Mouse (Mus musculus) neural tube, embryonic 14.5 days (tissue): Measurements from ENCODE around the gene Ctso. TPM values are rescaled to one million over a fixed set of nuclear protein-coding genes. Genes with fewer than 3 reads are reported as not detected.

Source experiments
- ATAC-seq: fragments of 200-750 bp; cut with Nextera tagmentation; 2 replicates; pipeline ENCODE4 v1.8.0; 2017; ENCODE audit warnings: low read depth, mild to moderate bottlenecking, moderate TSS enrichment, moderate library complexity
- H3K27ac ChIP-seq: fragments of 300-500 bp; sonication (generic); 2 replicates; pipeline ENCODE4 v1.5.1; 2014; ENCODE audit warnings: low read depth, mild to moderate bottlenecking, control low read depth, low read length, moderate library complexity, mixed read lengths
- H3K27me3 ChIP-seq: fragments of 300-500 bp; sonication (generic); 2 replicates; pipeline ENCODE4 v1.6.1; 2014; ENCODE audit warnings: low read length; ENCODE audit not compliant: control insufficient read depth, insufficient read depth
- H3K36me3 ChIP-seq: fragments of 300-500 bp; sonication (generic); 2 replicates; pipeline ENCODE4 v1.6.1; 2014; ENCODE audit warnings: low read length, mixed read lengths; ENCODE audit not compliant: control insufficient read depth, insufficient read depth
- H3K4me1 ChIP-seq: fragments of 300-500 bp; sonication (generic); 2 replicates; pipeline ENCODE4 v1.6.1; 2014; ENCODE audit warnings: low read length; ENCODE audit not compliant: control insufficient read depth, insufficient read depth
- H3K4me2 ChIP-seq: fragments of 300-500 bp; sonication (generic); 2 replicates; pipeline ENCODE4 v1.6.1; 2014; ENCODE audit warnings: mild to moderate bottlenecking, low read depth, low read length, control low read depth
- H3K4me3 ChIP-seq: fragments of 300-500 bp; sonication (generic); 2 replicates; pipeline ENCODE4 v1.5.1; 2014; ENCODE audit warnings: low read depth, low read length, control low read depth, mixed read lengths
- H3K9ac ChIP-seq: fragments of 300-500 bp; sonication (generic); replicated peaks from 2 replicates; pipeline ENCODE4 v1.6.1; 2014; ENCODE audit warnings: low read depth, mild to moderate bottlenecking, control low read depth, low read length, mixed read lengths
- H3K9me3 ChIP-seq: fragments of 300-500 bp; sonication (generic); 2 replicates; pipeline ENCODE4 v1.6.1; 2016; ENCODE audit warnings: low read length; ENCODE audit not compliant: control insufficient read depth
- WGBS: fragments of 180-500 bp; shearing (Covaris S2); extraction: QIAGEN DNeasy Blood & Tissue Kit; methylation state at CpG from one replicate; pipeline ENCODE4 v1.1.7; 2014; 5-methylcytosine and 5-hydroxymethylcytosine counted together
- polyA plus RNA-seq: library from polyadenylated mRNA; unstranded; fragments of >200 nt; fragmentation: Nextera tagmentation; extraction: Ambion mirVana; gene quantifications from 2 replicates; pipeline ENCODE4 v1.2.1, GENCODE M21; 2014

The Ctso gene
- polyA plus RNA-seq, 1 experiment from 2014 or later = 11.7 TPM

GRCm38 (mm10) chr3:81976102-81976501, 43.7 kb downstream of the Ctso start, which contains the start of gene Tdo2:
Gene Tdo2, minus strand, starts transcription at chr3:81976202.
- Histone ChIP-seq H3K9me3 (no peaks in the 10 kb centered on the region), H3K27ac (no peak within 1 kb of the TSS), H3K9ac (no peak within 1 kb of the TSS), H3K27me3 (no peaks in the 10 kb centered on the region), H3K4me3 (no peak within 1 kb of the TSS), H3K4me2 (no peak within 1 kb of the TSS), H3K36me3 (no peaks in the 10 kb centered on the region), H3K4me1 (no peaks in the 10 kb centered on the region)
- ATAC-seq = no peak

- no peak overlapping the region for H3K4me3 ChIP-seq
- H3K4me1 ChIP-seq = no peaks in the 10 kb centered on the region
- no peaks in the 10 kb centered on the region for H3K27me3 ChIP-seq
- H3K4me2 ChIP-seq = no peak overlapping the region
- H3K36me3 ChIP-seq = no peaks in the 10 kb centered on the region
- WGBS = 95% methylated on average over 5 of the region's 5 CpGs
- no peak overlapping the region for H3K27ac ChIP-seq
- no peak overlapping the region for H3K9ac ChIP-seq
- ATAC-seq = no peak
- no peaks in the 10 kb centered on the region for H3K9me3 ChIP-seq
Observed at GRCm38 (mm10) chr3:81981576-81981975, 49.2 kb downstream of the Ctso start.

- 89% methylated on average over 5 of the region's 5 CpGs for WGBS
- no peaks in the 10 kb centered on the region for H3K27me3 ChIP-seq
- no peak within 1 kb of the TSS for H3K27ac ChIP-seq
- ATAC-seq = no peak
- H3K4me1 ChIP-seq = no peaks in the 10 kb centered on the region
- no peaks in the 10 kb centered on the region for H3K36me3 ChIP-seq
- no peak within 1 kb of the TSS for H3K4me3 ChIP-seq
- H3K4me2 ChIP-seq = no peak within 1 kb of the TSS
- H3K9me3 ChIP-seq = no peaks in the 10 kb centered on the region
- H3K9ac ChIP-seq = no peak within 1 kb of the TSS
Observed at GRCm38 (mm10) chr3:81981990-81982389, 49.6 kb downstream of the Ctso start, which contains the start of gene Asic5. Gene Asic5, plus strand, starts transcription at chr3:81982290.

- H3K9ac ChIP-seq = no peak overlapping the region
- 87% methylated on average over 8 of the region's 8 CpGs for WGBS
- no peak overlapping the region for H3K27ac ChIP-seq
- H3K27me3 ChIP-seq = no peaks in the 10 kb centered on the region
- no peaks in the 10 kb centered on the region for H3K9me3 ChIP-seq
- no peak for ATAC-seq
- H3K4me1 ChIP-seq = no peaks in the 10 kb centered on the region
- H3K4me2 ChIP-seq = no peak overlapping the region
- no peak overlapping the region for H3K4me3 ChIP-seq
- H3K36me3 ChIP-seq = no peaks in the 10 kb centered on the region
Observed at GRCm38 (mm10) chr3:81983120-81983895, 50.9 kb downstream of the Ctso start.

- Histone ChIP-seq H3K4me2 (no peak overlapping the region), H3K27me3 (no peaks in the 10 kb centered on the region), H3K9ac (no peak overlapping the region), H3K36me3 (no peaks in the 10 kb centered on the region), H3K4me3 (no peak overlapping the region), H3K4me1 (no peaks in the 10 kb centered on the region), H3K9me3 (no peaks in the 10 kb centered on the region), H3K27ac (no peak overlapping the region)
- ATAC-seq = no peak
- 58% methylated on average over 1 of the region's 1 CpGs for WGBS
Observed at GRCm38 (mm10) chr3:81985100-81985499, 52.7 kb downstream of the Ctso start.

- Histone ChIP-seq H3K27me3 (no peaks in the 10 kb centered on the region), H3K4me3 (no peak overlapping the region), H3K27ac (no peak overlapping the region), H3K4me2 (no peak overlapping the region), H3K9me3 (no peaks in the 10 kb centered on the region), H3K4me1 (no peaks in the 10 kb centered on the region), H3K9ac (no peak overlapping the region), H3K36me3 (no peaks in the 10 kb centered on the region)
- 96% methylated on average over 2 of the region's 2 CpGs for WGBS
- no peak for ATAC-seq
Observed at GRCm38 (mm10) chr3:81986103-81986502, 53.7 kb downstream of the Ctso start.

- no peak for ATAC-seq
- no peaks in the 10 kb centered on the region for H3K36me3 ChIP-seq
- no peak overlapping the region for H3K9ac ChIP-seq
- no peaks in the 10 kb centered on the region for H3K27me3 ChIP-seq
- no peaks in the 10 kb centered on the region for H3K9me3 ChIP-seq
- WGBS = 96% methylated on average over 3 of the region's 3 CpGs
- H3K4me2 ChIP-seq = no peak overlapping the region
- H3K4me1 ChIP-seq = no peaks in the 10 kb centered on the region
- no peak overlapping the region for H3K4me3 ChIP-seq
- no peak overlapping the region for H3K27ac ChIP-seq
Observed at GRCm38 (mm10) chr3:81987628-81988027, 55.2 kb downstream of the Ctso start.

GRCm38 (mm10) chr3:81989692-81990141, 57.3 kb downstream of the Ctso start:
- H3K9me3 ChIP-seq = no peaks in the 10 kb centered on the region
- no peaks in the 10 kb centered on the region for H3K27me3 ChIP-seq
- H3K4me3 ChIP-seq = no peak overlapping the region
- no peaks in the 10 kb centered on the region for H3K4me1 ChIP-seq
- ATAC-seq = no peak
- no peak overlapping the region for H3K27ac ChIP-seq
- WGBS = 63% methylated on average over 2 of the region's 2 CpGs
- no peaks in the 10 kb centered on the region for H3K36me3 ChIP-seq
- H3K4me2 ChIP-seq = no peak overlapping the region
- no peak overlapping the region for H3K9ac ChIP-seq

- H3K27me3 ChIP-seq = no peaks in the 10 kb centered on the region
- no peak overlapping the region for H3K9ac ChIP-seq
- no peak overlapping the region for H3K4me2 ChIP-seq
- H3K27ac ChIP-seq = no peak overlapping the region
- H3K4me3 ChIP-seq = no peak overlapping the region
- WGBS = 56% methylated on average over 3 of the region's 3 CpGs
- ATAC-seq = no peak; the same call in 1 of the 2 replicates
- H3K9me3 ChIP-seq = no peaks in the 10 kb centered on the region
- no peaks in the 10 kb centered on the region for H3K4me1 ChIP-seq
- H3K36me3 ChIP-seq = no peaks in the 10 kb centered on the region
Observed at GRCm38 (mm10) chr3:81990531-81990930, 58.1 kb downstream of the Ctso start.
